Mouse (Mus musculus): ENCODE measurements around the gene Cgnl1. TPM values are rescaled to one million over a fixed set of nuclear protein-coding genes. Genes with fewer than 3 reads are reported as not detected.

Cgnl1 gene
- polyA plus RNA-seq, 1 experiment from 2014 or later, result 9.2 TPM

- H3K9me3 ChIP-seq, result no peaks in the 10 kb centered on the region
- H3K9ac ChIP-seq (replicated peaks), result no peak overlapping the region
- no peak for ATAC-seq (ENCODE audit: insufficient number of reproducible peaks, insufficient read depth, low FRiP score, low TSS enrichment, low read depth)
- H3K27ac ChIP-seq, result no peak overlapping the region
- H3K4me3 ChIP-seq (replicated peaks), result no peak overlapping the region
- WGBS, result 95% methylated on average over 7 of the region's 7 CpGs
- no peaks in the 10 kb centered on the region for H3K27me3 ChIP-seq
- H3K4me1 ChIP-seq (replicated peaks), result no peaks in the 10 kb centered on the region
- H3K36me3 ChIP-seq, result no peaks in the 10 kb centered on the region
- H3K4me2 ChIP-seq, result no peak overlapping the region
These were observed 79.2 kb downstream of the Cgnl1 start for GRCm38 (mm10) chr9:71692165-71692564.

- ATAC-seq (ENCODE audit: insufficient number of reproducible peaks, insufficient read depth, low FRiP score, low TSS enrichment, low read depth), result no peak
- Histone ChIP-seq H3K36me3 (no peaks in the 10 kb centered on the region), H3K9me3 (no peaks in the 10 kb centered on the region), H3K27me3 (no peaks in the 10 kb centered on the region), H3K4me2 (no peak overlapping the region), H3K4me1 (replicated peaks) (no peaks in the 10 kb centered on the region), H3K4me3 (replicated peaks) (no peak overlapping the region), H3K27ac (no peak overlapping the region), H3K9ac (replicated peaks) (no peak overlapping the region)
- WGBS, result 64% methylated on average over 2 of the region's 2 CpGs
These were observed 81.9 kb downstream of the Cgnl1 start for GRCm38 (mm10) chr9:71689369-71690073.

GRCm38 (mm10) chr9:71686463-71686862 is 84.9 kb downstream of the Cgnl1 start:
- WGBS, result 80% methylated on average over 8 of the region's 8 CpGs
- Histone ChIP-seq H3K4me3 (replicated peaks) (no peak overlapping the region), H3K9me3 (no peaks in the 10 kb centered on the region), H3K9ac (replicated peaks) (no peak overlapping the region), H3K4me1 (replicated peaks) (peaks cover 1% of the 10 kb centered on the region; the same call in 1 of the 2 replicates), H3K4me2 (no peak overlapping the region), H3K36me3 (no peaks in the 10 kb centered on the region), H3K27me3 (no peaks in the 10 kb centered on the region), H3K27ac (no peak overlapping the region)
- no peak for ATAC-seq (ENCODE audit: insufficient number of reproducible peaks, insufficient read depth, low FRiP score, low TSS enrichment, low read depth)

GRCm38 (mm10) chr9:71684772-71685171 is 86.6 kb downstream of the Cgnl1 start:
- peaks cover 9% of the 10 kb centered on the region; the same call in 1 of the 2 replicates for H3K4me1 ChIP-seq (replicated peaks)
- WGBS, result 80% methylated on average over 3 of the region's 3 CpGs
- no peaks in the 10 kb centered on the region for H3K36me3 ChIP-seq
- no peaks in the 10 kb centered on the region for H3K27me3 ChIP-seq
- no peak overlapping the region for H3K27ac ChIP-seq
- no peak for ATAC-seq (ENCODE audit: insufficient number of reproducible peaks, insufficient read depth, low FRiP score, low TSS enrichment, low read depth)
- H3K4me2 ChIP-seq, result no peak overlapping the region
- no peak overlapping the region for H3K4me3 ChIP-seq (replicated peaks)
- H3K9me3 ChIP-seq, result no peaks in the 10 kb centered on the region
- no peak overlapping the region for H3K9ac ChIP-seq (replicated peaks)

GRCm38 (mm10) chr9:71680381-71680780 is 91.0 kb downstream of the Cgnl1 start:
- Histone ChIP-seq H3K36me3 (no peaks in the 10 kb centered on the region), H3K9me3 (no peaks in the 10 kb centered on the region), H3K27ac (no peak overlapping the region), H3K9ac (replicated peaks) (no peak overlapping the region), H3K4me3 (replicated peaks) (no peak overlapping the region), H3K27me3 (no peaks in the 10 kb centered on the region), H3K4me1 (replicated peaks) (peaks cover 17% of the 10 kb centered on the region; the same call in 1 of the 2 replicates), H3K4me2 (no peak overlapping the region)
- 83% methylated on average over 9 of the region's 9 CpGs for WGBS
- no peak for ATAC-seq (ENCODE audit: insufficient number of reproducible peaks, insufficient read depth, low FRiP score, low TSS enrichment, low read depth)

- peaks cover 17% of the 10 kb centered on the region; the same call in 1 of the 2 replicates for H3K4me1 ChIP-seq (replicated peaks)
- H3K4me2 ChIP-seq, result no peak overlapping the region
- H3K9ac ChIP-seq (replicated peaks), result no peak overlapping the region
- no peaks in the 10 kb centered on the region for H3K36me3 ChIP-seq
- WGBS, result 75% methylated on average over 11 of the region's 11 CpGs
- no peak overlapping the region for H3K27ac ChIP-seq
- no peaks in the 10 kb centered on the region for H3K27me3 ChIP-seq
- no peak overlapping the region for H3K4me3 ChIP-seq (replicated peaks)
- H3K9me3 ChIP-seq, result no peaks in the 10 kb centered on the region
- ATAC-seq (ENCODE audit: insufficient number of reproducible peaks, insufficient read depth, low FRiP score, low TSS enrichment, low read depth), result no peak
These were observed 92.1 kb downstream of the Cgnl1 start for GRCm38 (mm10) chr9:71679103-71679815.

GRCm38 (mm10) chr9:71676988-71677688 is 94.3 kb downstream of the Cgnl1 start:
- Histone ChIP-seq H3K27me3 (no peaks in the 10 kb centered on the region), H3K36me3 (no peaks in the 10 kb centered on the region), H3K9ac (replicated peaks) (no peak overlapping the region), H3K4me3 (replicated peaks) (no peak overlapping the region), H3K27ac (no peak overlapping the region), H3K4me2 (no peak overlapping the region), H3K4me1 (replicated peaks) (peaks cover 17% of the 10 kb centered on the region; the same call in 1 of the 2 replicates), H3K9me3 (no peaks in the 10 kb centered on the region)
- WGBS, result 54% methylated on average over 5 of the region's 5 CpGs
- ATAC-seq (ENCODE audit: insufficient number of reproducible peaks, insufficient read depth, low FRiP score, low TSS enrichment, low read depth), result no peak

GRCm38 (mm10) chr9:71675799-71676414 is 95.5 kb downstream of the Cgnl1 start:
- Histone ChIP-seq H3K27me3 (no peaks in the 10 kb centered on the region), H3K9ac (replicated peaks) (no peak overlapping the region), H3K36me3 (no peaks in the 10 kb centered on the region), H3K9me3 (no peaks in the 10 kb centered on the region), H3K4me2 (no peak overlapping the region), H3K4me1 (replicated peaks) (peaks cover 11% of the 10 kb centered on the region; the same call in 1 of the 2 replicates), H3K27ac (peak overlapping the region; percentile 59), H3K4me3 (replicated peaks) (no peak overlapping the region)
- no peak for ATAC-seq (ENCODE audit: insufficient number of reproducible peaks, insufficient read depth, low FRiP score, low TSS enrichment, low read depth)
- 47% methylated on average over 3 of the region's 3 CpGs for WGBS

GRCm38 (mm10) chr9:71675216-71675615 is 96.2 kb downstream of the Cgnl1 start:
- ATAC-seq (ENCODE audit: insufficient number of reproducible peaks, insufficient read depth, low FRiP score, low TSS enrichment, low read depth), result no peak
- Histone ChIP-seq H3K9ac (replicated peaks) (no peak overlapping the region), H3K4me2 (no peak overlapping the region), H3K36me3 (no peaks in the 10 kb centered on the region), H3K27me3 (no peaks in the 10 kb centered on the region), H3K27ac (no peak overlapping the region), H3K4me1 (replicated peaks) (peaks cover 11% of the 10 kb centered on the region; the same call in 1 of the 2 replicates), H3K4me3 (replicated peaks) (no peak overlapping the region), H3K9me3 (no peaks in the 10 kb centered on the region)
- 92% methylated on average over 2 of the region's 2 CpGs for WGBS

- no peak for ATAC-seq (ENCODE audit: insufficient number of reproducible peaks, insufficient read depth, low FRiP score, low TSS enrichment, low read depth)
- H3K36me3 ChIP-seq, result no peaks in the 10 kb centered on the region
- WGBS, result 30% methylated on average over 5 of the region's 5 CpGs
- H3K4me2 ChIP-seq, result no peak overlapping the region
- H3K27ac ChIP-seq, result no peak overlapping the region
- no peaks in the 10 kb centered on the region for H3K9me3 ChIP-seq
- peaks cover 7% of the 10 kb centered on the region; the same call in 1 of the 2 replicates for H3K4me1 ChIP-seq (replicated peaks)
- no peaks in the 10 kb centered on the region for H3K27me3 ChIP-seq
- no peak overlapping the region for H3K9ac ChIP-seq (replicated peaks)
- no peak overlapping the region for H3K4me3 ChIP-seq (replicated peaks)
These were observed 96.9 kb downstream of the Cgnl1 start for GRCm38 (mm10) chr9:71674476-71674875.

- no peaks in the 10 kb centered on the region for H3K36me3 ChIP-seq
- 92% methylated on average over 4 of the region's 4 CpGs for WGBS
- H3K27ac ChIP-seq, result no peak overlapping the region
- peaks cover 11% of the 10 kb centered on the region; the same call in 1 of the 2 replicates for H3K4me1 ChIP-seq (replicated peaks)
- no peak for ATAC-seq (ENCODE audit: insufficient number of reproducible peaks, insufficient read depth, low FRiP score, low TSS enrichment, low read depth)
- H3K9ac ChIP-seq (replicated peaks), result no peak overlapping the region
- H3K9me3 ChIP-seq, result no peaks in the 10 kb centered on the region
- no peak overlapping the region for H3K4me3 ChIP-seq (replicated peaks)
- no peaks in the 10 kb centered on the region for H3K27me3 ChIP-seq
- H3K4me2 ChIP-seq, result no peak overlapping the region
These were observed 98.9 kb downstream of the Cgnl1 start for GRCm38 (mm10) chr9:71672495-71672894.

Data from limb, embryonic 12.5 days (tissue).